30 mouse cellular contexts compared by ENCODE assay signal in genomic region chr17:80426171-80426570, GRCm38 (mm10). TPM values are rescaled to one million over a fixed set of nuclear protein-coding genes. Genes with fewer than 3 reads are reported as not detected.
A peak's percentile ranks its signal among the peaks of the same experiment; 100 is the strongest.
DNase-seq lines count a peak whose midpoint lies in the region; ATAC-seq and TF ChIP-seq lines count a peak whose summit lies in the region.
"Had no signal": no experiment of that assay in that cellular context is flagged by ENCODE, and none has a peak within 500 bp of the region (broad histone marks: within the 10 kb centered on the region; RNA-seq: fewer than 3 reads in every experiment).

No protein-coding gene starts in this region.

- WGBS in hindbrain, postnatal 0 days, result 90% methylated on average over 7 of the region's 7 CpGs
- WGBS in hindbrain, embryonic 16.5 days, result 88% methylated on average over 7 of the region's 7 CpGs
- WGBS in olfactory bulb, adult 2 months, result 83% methylated on average over 7 of the region's 7 CpGs

- H3K4me2 ChIP-seq in hindbrain, postnatal 0 days (ENCODE audit: low read depth, low read length), result no peak overlapping the region
- no peak overlapping the region for H3K4me2 ChIP-seq in hindbrain, embryonic 16.5 days (ENCODE audit: low read length)
- H3K4me2 ChIP-seq: heart, embryonic 15.5 days; hindbrain, embryonic 14.5 days; kidney, embryonic 15.5 days; liver, embryonic 12.5 days; midbrain, embryonic 11.5 days had no signal

- peaks cover 9% of the 10 kb centered on the region for H3K36me3 ChIP-seq in hindbrain, postnatal 0 days (ENCODE audit: insufficient read depth, low read length)
- peaks cover 16% of the 10 kb centered on the region for H3K36me3 ChIP-seq in hindbrain, embryonic 16.5 days (ENCODE audit: control insufficient read depth, insufficient read depth, low read length)

- H3K4me1 ChIP-seq in hindbrain, postnatal 0 days (ENCODE audit: insufficient read depth, low read length), result no peaks in the 10 kb centered on the region
- no peaks in the 10 kb centered on the region for H3K4me1 ChIP-seq in hindbrain, embryonic 16.5 days (ENCODE audit: control insufficient read depth, insufficient read depth, low read depth, low read length)
- H3K4me1 ChIP-seq in olfactory bulb, adult 2 months (ENCODE audit: control insufficient read depth, insufficient read depth, low read length), result peaks cover 10% of the 10 kb centered on the region
- H3K4me1 ChIP-seq: kidney, embryonic 15.5 days; liver, embryonic 12.5 days had no signal

- H3K4me3 ChIP-seq in hindbrain, postnatal 0 days (ENCODE audit: low read length), result no peak overlapping the region
- H3K4me3 ChIP-seq in hindbrain, embryonic 16.5 days (ENCODE audit: low read length), result no peak overlapping the region
- H3K4me3 ChIP-seq in olfactory bulb, adult 2 months (ENCODE audit: insufficient read depth, low read depth, low read length), result no peak overlapping the region
- H3K4me3 ChIP-seq: erythroblast, embryonic 14.5 days; heart, embryonic 15.5 days; kidney, embryonic 15.5 days; liver, embryonic 12.5 days had no signal

- no peak overlapping the region for H3K9ac ChIP-seq in hindbrain, postnatal 0 days (replicated peaks; ENCODE audit: low read length)
- H3K9ac ChIP-seq in hindbrain, embryonic 16.5 days (ENCODE audit: low read depth, low read length), result no peak overlapping the region
- H3K9ac ChIP-seq: heart, embryonic 15.5 days; hindbrain, embryonic 14.5 days; kidney, embryonic 15.5 days; liver, embryonic 12.5 days; liver, postnatal 0 days had no signal

- TF ChIP-seq POLR2A in olfactory bulb, adult 2 months (IDR thresholded peaks at IDR 0.05; ENCODE audit: insufficient read depth, low read depth, low read length), result no peak

- no peak for ATAC-seq in hindbrain, postnatal 0 days
- no peak for ATAC-seq in hindbrain, embryonic 16.5 days
- ATAC-seq: forebrain, embryonic 16.5 days; liver, embryonic 12.5 days; liver, postnatal 0 days; midbrain, embryonic 16.5 days had no signal

- H3K9me3 ChIP-seq in hindbrain, postnatal 0 days (ENCODE audit: low read length), result no peaks in the 10 kb centered on the region
- H3K9me3 ChIP-seq in hindbrain, embryonic 16.5 days (ENCODE audit: control insufficient read depth, low read length), result no peaks in the 10 kb centered on the region
- H3K9me3 ChIP-seq: G1E; heart, embryonic 15.5 days; kidney, embryonic 15.5 days; liver, embryonic 12.5 days had no signal

- no peak for TF ChIP-seq CTCF in hindbrain, postnatal 0 days (IDR thresholded peaks at IDR 0.05; ENCODE audit: low read depth)
- no peak for TF ChIP-seq CTCF in olfactory bulb, adult 2 months (IDR thresholded peaks at IDR 0.05; ENCODE audit: insufficient read depth, low read depth, low read length)

- DNase-seq in frontal cortex, postnatal 14 days (ENCODE audit: low spot score in 2 of 2), result peak; percentile 14 to 19
- DNase-seq in frontal cortex, postnatal 25 days (ENCODE audit: low spot score in 2 of 2), result no peak
- DNase-seq in hindbrain, postnatal 0 days (ENCODE audit: low spot score), result no peak
- peak; percentile 35 to 53 for DNase-seq in right cerebral cortex, postnatal 10 days (ENCODE audit: low spot score in 2 of 2)
- no peak for DNase-seq in right cerebral cortex, adult 2 months (ENCODE audit: low spot score in 2 of 2)
- DNase-seq in urinary bladder, postnatal 4 days (ENCODE audit: low spot score in 2 of 2), result no peak
- DNase-seq: adrenal gland, adult 8-10 months; cerebellum, adult 11 months; cerebellum, adult 9-10 months; kidney, adult 18-20 months; kidney, postnatal 25 days; liver, postnatal 0 days; lung, postnatal 36 days; thymus, postnatal 4 days had no signal

- H3K27me3 ChIP-seq in hindbrain, postnatal 0 days (ENCODE audit: insufficient read depth, low read length), result no peaks in the 10 kb centered on the region
- H3K27me3 ChIP-seq in hindbrain, embryonic 16.5 days (replicated peaks; ENCODE audit: control insufficient read depth, insufficient read depth, low read length), result no peaks in the 10 kb centered on the region
- H3K27me3 ChIP-seq: heart, embryonic 15.5 days; kidney, embryonic 15.5 days; liver, embryonic 12.5 days had no signal

- peak overlapping the region; percentile 20; the same call in 1 of the 2 replicates for H3K27ac ChIP-seq in hindbrain, postnatal 0 days
- no peak overlapping the region for H3K27ac ChIP-seq in hindbrain, embryonic 16.5 days (ENCODE audit: low read depth, low read length)
- H3K27ac ChIP-seq in olfactory bulb, adult 2 months (ENCODE audit: insufficient read depth, low read depth, low read length), result peak overlapping the region; percentile 79; the same call in 1 of the 2 replicates
- H3K27ac ChIP-seq: heart, embryonic 15.5 days; hindbrain, embryonic 14.5 days; kidney, embryonic 15.5 days; liver, embryonic 12.5 days had no signal

RNA-seq across cellular contexts. Expression of gene Gm10190, which starts 52.8 kb away (rescaled TPM):
- not detected in 2 replicates for total RNA-seq in hindbrain, postnatal 0 days (2014; rRNA removed)
- 3.4 and 4.7 TPM in 2 replicates for polyA plus RNA-seq in hindbrain, postnatal 0 days (2015; fragmentation: Nextera tagmentation; extraction: Ambion mirVana)
- polyA plus RNA-seq in hindbrain, embryonic 16.5 days (2015; fragmentation: Nextera tagmentation; extraction: Ambion mirVana), result 1.3 and 2.5 TPM in 2 replicates
- not detected in 2 replicates for polyA plus RNA-seq in olfactory bulb, adult 2 months (2012; ENCODE audit: insufficient read depth, insufficient read length, low replicate concordance, missing spikeins)
- total RNA-seq: G1E; gastrocnemius, adult 18-20 months; heart, adult 8-10 months; hematopoietic stem cell, adult 5-6 weeks; megakaryocyte, adult 5-6 weeks; neutrophil, adult 5-6 weeks had no signal
- polyA plus RNA-seq: erythroblast, embryonic 14.5 days; G1E had no signal

RNA-seq across cellular contexts. Expression of gene Sos1, which starts 54.1 kb away (rescaled TPM):
- total RNA-seq in hindbrain, postnatal 0 days (2014; rRNA removed), result 21.2 and 21.5 TPM in 2 replicates
- 6.5 and 6.8 TPM in 2 replicates for polyA plus RNA-seq in hindbrain, postnatal 0 days (2015; fragmentation: Nextera tagmentation; extraction: Ambion mirVana)
- polyA plus RNA-seq in hindbrain, embryonic 16.5 days (2015; fragmentation: Nextera tagmentation; extraction: Ambion mirVana), result 6.1 and 6.5 TPM in 2 replicates
- polyA plus RNA-seq in olfactory bulb, adult 2 months (2012; ENCODE audit: insufficient read depth, insufficient read length, low replicate concordance, missing spikeins), result not detected in 2 replicates

Comparison
In these comparisons a context has a peak if more than half of its experiments do, and no peak if none do; other contexts are left out.
1. DNase-seq: peak in frontal cortex, postnatal 14 days (2 of 2) and right cerebral cortex, postnatal 10 days (2 of 2); none in frontal cortex, postnatal 25 days (0 of 2), hindbrain, postnatal 0 days (single experiment), right cerebral cortex, adult 2 months (0 of 2) and urinary bladder, postnatal 4 days (0 of 2).